Mouse (Mus musculus) adipose tissue, adult 10 weeks (tissue): ENCODE measurements around the gene T. TPM values are rescaled to one million over a fixed set of nuclear protein-coding genes. Genes with fewer than 3 reads are reported as not detected.

Experiments
- polyA plus RNA-seq: library from polyadenylated mRNA; stranded (reverse); fragments of 350-450 nt; fragmentation: Illumina TruSeq; extraction: RNeasy Lipid Tissue Mini Kit (QIAGEN cat#74804); gene quantifications from one replicate; pipeline ENCODE4 v1.2.3, GENCODE M21; 2014; ENCODE audit warnings: low read depth, low replicate concordance

T gene
- not detected for polyA plus RNA-seq

GRCm38 (mm10) chr17:8433978-8434960 lies at the start of gene T:
TSS of gene T (plus strand) at chr17:8434423.

Other genes with a start within 250 kb of the T start
- not detected for gene Ccr6, start 198.4 kb upstream of the T start, polyA plus RNA-seq
- 238 TPM for gene Mpc1, start 151.5 kb upstream of the T start, polyA plus RNA-seq
- 50.6 TPM for gene Sft2d1, start 123.3 kb upstream of the T start, polyA plus RNA-seq
- 1.1 TPM for gene Prr18, start 97.0 kb upstream of the T start, polyA plus RNA-seq
- 2.1 TPM for gene T2, start 78.4 kb upstream of the T start, polyA plus RNA-seq
- 1.1 TPM for gene Pde10a, start 90.9 kb downstream of the T start, polyA plus RNA-seq
- gene Gm17087, start 132.5 kb downstream of the T start, polyA plus RNA-seq, result not detected